Mouse (Mus musculus) testis, adult 2 months (tissue): ENCODE results near the gene Chchd4.

Experiments used
- CTCF ChIP-seq: fragments of 200-500 bp; IDR thresholded peaks from 2 replicates; pipeline ENCODE4 v1.5.1; 2012; ENCODE audit warnings: low read depth, mild to moderate bottlenecking, inconsistent platforms, low read length, moderate library complexity; ENCODE audit not compliant: control insufficient read depth, insufficient read depth, insufficient replicate concordance
- POLR2A ChIP-seq: fragments of 200-500 bp; IDR thresholded peaks from 2 replicates; pipeline ENCODE4 v1.6.1; 2012; ENCODE audit warnings: low read depth, mild to moderate bottlenecking, inconsistent platforms, low read length, moderate library complexity; ENCODE audit not compliant: control insufficient read depth

GRCm38 (mm10) chr6:91417291-91417845 is 56.0 kb downstream of the Chchd4 start:
- TF ChIP-seq CTCF: no peak
- TF ChIP-seq POLR2A: no peak
